Mouse (Mus musculus) cerebellum, postnatal 4 days (tissue): ENCODE measurements around the gene Iqce.
A peak's percentile ranks its signal among the peaks of the same experiment; 100 is the strongest.
"Not testable (repeated sequence)": the region's sequence is repeated elsewhere in the genome, so short reads cannot be mapped to it uniquely, and the experiment has no call there.

Experiments
- DNase-seq, 2 experiments: peaks; one replicate each; pipeline ENCODE4 v3.0.0; 2022; ENCODE audit warnings: low spot score in 2 of 2, mixed read lengths in 1 of 2

The Iqce gene

GRCm38 (mm10) chr5:140704378-140705251 lies 2.4 kb upstream of the Iqce start, which contains the start of gene Brat1:
Gene Brat1, plus strand, starts transcription at chr5:140705011.
- DNase-seq = peak; percentile 99

GRCm38 (mm10) chr5:140703480-140704377 lies 1.6 kb upstream of the Iqce start:
- DNase-seq = no peak

GRCm38 (mm10) chr5:140702618-140703175 lies 519 bp upstream of the Iqce start:
- DNase-seq = no peak

GRCm38 (mm10) chr5:140701661-140702060 lies 517 bp downstream of the Iqce start:
- no peak for DNase-seq

- DNase-seq = no peak
These were observed 2.4 kb downstream of the Iqce start for GRCm38 (mm10) chr5:140699776-140700175.

- no peak for DNase-seq
These were observed 6.2 kb downstream of the Iqce start for GRCm38 (mm10) chr5:140695987-140696386.

- DNase-seq = no peak
These were observed 13.7 kb downstream of the Iqce start for GRCm38 (mm10) chr5:140688434-140688833.

GRCm38 (mm10) chr5:140684343-140685148 lies 17.6 kb downstream of the Iqce start:
- DNase-seq = peak in 1 of 2 experiments; percentile 54

- DNase-seq = no peak
These were observed 20.1 kb downstream of the Iqce start for GRCm38 (mm10) chr5:140682113-140682512.

- no peak for DNase-seq
These were observed 21.2 kb downstream of the Iqce start for GRCm38 (mm10) chr5:140680950-140681349.

GRCm38 (mm10) chr5:140680051-140680450 lies 22.1 kb downstream of the Iqce start:
- no peak for DNase-seq

- DNase-seq = no peak
These were observed 25.0 kb downstream of the Iqce start for GRCm38 (mm10) chr5:140677137-140677536.

- DNase-seq = no peak
These were observed 26.5 kb downstream of the Iqce start for GRCm38 (mm10) chr5:140675640-140676039.

GRCm38 (mm10) chr5:140675079-140675478 lies 27.1 kb downstream of the Iqce start:
- no peak for DNase-seq

- DNase-seq = no peak
These were observed 28.1 kb downstream of the Iqce start for GRCm38 (mm10) chr5:140674036-140674435.

- not testable (repeated sequence) for DNase-seq
These were observed 29.6 kb downstream of the Iqce start for GRCm38 (mm10) chr5:140672603-140673002.

- no peak for DNase-seq
These were observed 30.1 kb downstream of the Iqce start for GRCm38 (mm10) chr5:140672115-140672514.

- DNase-seq = peak; percentile 52 to 66
These were observed 38.5 kb downstream of the Iqce start for GRCm38 (mm10) chr5:140663621-140664180.

- DNase-seq = no peak
These were observed 39.2 kb downstream of the Iqce start for GRCm38 (mm10) chr5:140662741-140663592.
